Comparison of ENCODE assay signal across 24 mouse cellular contexts in the genomic region with DNA sequence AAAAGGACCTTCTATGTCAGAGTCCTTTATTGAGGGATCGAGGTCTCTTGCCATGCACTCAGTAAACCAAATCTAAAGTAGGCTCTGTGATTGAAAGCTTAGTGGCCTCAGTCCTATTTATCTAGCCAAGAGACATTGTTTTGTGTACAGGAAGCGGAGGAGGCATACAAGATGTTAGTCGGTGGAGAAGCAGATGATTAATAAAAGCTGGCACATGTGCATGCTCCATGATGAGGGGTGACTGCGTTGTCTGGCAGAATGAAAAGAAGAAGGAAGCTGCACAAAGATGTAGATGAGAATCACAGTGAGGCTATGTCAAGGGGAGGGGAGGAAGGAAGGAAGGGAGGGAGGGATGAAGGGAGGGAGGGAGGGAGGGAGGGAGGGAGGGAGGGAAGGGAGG.
DNase-seq lines count a peak whose midpoint lies in the region; ATAC-seq and TF ChIP-seq lines count a peak whose summit lies in the region.
"Had no signal": no experiment of that assay in that cellular context is flagged by ENCODE, and none has a peak within 500 bp of the region (broad histone marks: within the 10 kb centered on the region; RNA-seq: fewer than 3 reads in every experiment).

No protein-coding gene starts in this region.

- DNase-seq in brain, embryonic 14.5 days (ENCODE audit: low read depth) = peak; percentile 44
- DNase-seq in hindbrain, postnatal 0 days (ENCODE audit: low spot score) = peak; percentile 4
- peak; percentile 17 to 52 for DNase-seq in layer of hippocampus, postnatal 14 days (ENCODE audit: low spot score in 2 of 2)
- DNase-seq in heart, embryonic 10.5 days (ENCODE audit: low spot score) = no peak
- no peak for DNase-seq in thymus, postnatal 36 days
- DNase-seq in thymus, postnatal 10 days (ENCODE audit: low spot score in 2 of 2) = no peak
- DNase-seq: adrenal gland, adult 8-10 months; cerebellum, adult 9-11 months; gastrocnemius, postnatal 14 days; heart, adult 2 months; liver, embryonic 13.5 days; thymus, postnatal 25 days had no signal

- no peak overlapping the region for H3K4me2 ChIP-seq in hindbrain, embryonic 16.5 days (ENCODE audit: low read length)
- no peak overlapping the region for H3K4me2 ChIP-seq in hindbrain, embryonic 13.5 days
- H3K4me2 ChIP-seq in hindbrain, postnatal 0 days (ENCODE audit: low read depth, low read length) = no peak overlapping the region
- H3K4me2 ChIP-seq: embryonic facial prominence, embryonic 12.5 days; heart, embryonic 15.5 days; kidney, embryonic 15.5 days; limb, embryonic 13.5 days; liver, embryonic 13.5 days; lung, embryonic 15.5 days; midbrain, embryonic 12.5 days had no signal

- no peak overlapping the region for H3K27ac ChIP-seq in hindbrain, embryonic 16.5 days (ENCODE audit: low read depth, low read length)
- H3K27ac ChIP-seq in hindbrain, embryonic 13.5 days = no peak overlapping the region
- H3K27ac ChIP-seq in hindbrain, postnatal 0 days = no peak overlapping the region
- no peak overlapping the region for H3K27ac ChIP-seq in heart, embryonic 10.5 days
- H3K27ac ChIP-seq: embryonic facial prominence, embryonic 12.5 days; heart, adult 2 months; heart, embryonic 15.5 days; kidney, embryonic 15.5 days; limb, embryonic 13.5 days; liver, embryonic 13.5 days; lung, embryonic 15.5 days; midbrain, embryonic 12.5 days; stomach, postnatal 0 days had no signal

- H3K27me3 ChIP-seq in hindbrain, embryonic 16.5 days (replicated peaks; ENCODE audit: control insufficient read depth, insufficient read depth, low read length) = no peaks in the 10 kb centered on the region
- no peaks in the 10 kb centered on the region for H3K27me3 ChIP-seq in hindbrain, embryonic 13.5 days
- no peaks in the 10 kb centered on the region for H3K27me3 ChIP-seq in hindbrain, postnatal 0 days (ENCODE audit: insufficient read depth, low read length)
- H3K27me3 ChIP-seq in heart, embryonic 10.5 days (ENCODE audit: insufficient read depth, poor library complexity, severe bottlenecking) = no peaks in the 10 kb centered on the region; the same call in 1 of the 2 replicates
- H3K27me3 ChIP-seq: embryonic facial prominence, embryonic 12.5 days; heart, embryonic 15.5 days; kidney, embryonic 15.5 days; limb, embryonic 13.5 days; liver, embryonic 13.5 days; lung, embryonic 15.5 days; midbrain, embryonic 12.5 days had no signal

- no peaks in the 10 kb centered on the region for H3K4me1 ChIP-seq in hindbrain, embryonic 16.5 days (ENCODE audit: control insufficient read depth, insufficient read depth, low read depth, low read length)
- no peaks in the 10 kb centered on the region for H3K4me1 ChIP-seq in hindbrain, embryonic 13.5 days (replicated peaks)
- no peaks in the 10 kb centered on the region for H3K4me1 ChIP-seq in hindbrain, postnatal 0 days (ENCODE audit: insufficient read depth, low read length)
- no peaks in the 10 kb centered on the region for H3K4me1 ChIP-seq in heart, embryonic 10.5 days
- H3K4me1 ChIP-seq: embryonic facial prominence, embryonic 12.5 days; heart, embryonic 15.5 days; kidney, embryonic 15.5 days; limb, embryonic 13.5 days; liver, embryonic 13.5 days; midbrain, embryonic 12.5 days had no signal

- no peak overlapping the region for H3K4me3 ChIP-seq in hindbrain, embryonic 16.5 days (ENCODE audit: low read length)
- no peak overlapping the region for H3K4me3 ChIP-seq in hindbrain, embryonic 13.5 days
- no peak overlapping the region for H3K4me3 ChIP-seq in hindbrain, postnatal 0 days (ENCODE audit: low read length)
- H3K4me3 ChIP-seq in heart, embryonic 10.5 days = no peak overlapping the region
- H3K4me3 ChIP-seq: embryonic facial prominence, embryonic 12.5 days; erythroblast, embryonic 14.5 days; heart, adult 2 months; heart, embryonic 15.5 days; kidney, embryonic 15.5 days; limb, embryonic 13.5 days; liver, embryonic 13.5 days; lung, embryonic 15.5 days; midbrain, embryonic 12.5 days; myocyte had no signal

- 29% methylated on average over 4 of the region's 4 CpGs for WGBS in hindbrain, embryonic 16.5 days
- WGBS in hindbrain, embryonic 13.5 days = 43% methylated on average over 4 of the region's 4 CpGs
- WGBS in hindbrain, postnatal 0 days = 37% methylated on average over 4 of the region's 4 CpGs
- 73% methylated on average over 4 of the region's 4 CpGs for WGBS in heart, embryonic 10.5 days

- no peak for TF ChIP-seq POLR2A in brain, embryonic 14.5 days (IDR thresholded peaks at IDR 0.05; ENCODE audit: borderline replicate concordance, extremely low read depth, insufficient read depth, insufficient read length, poor library complexity, severe bottlenecking)

- no peaks in the 10 kb centered on the region for H3K36me3 ChIP-seq in hindbrain, embryonic 16.5 days (ENCODE audit: control insufficient read depth, insufficient read depth, low read length)
- no peaks in the 10 kb centered on the region for H3K36me3 ChIP-seq in hindbrain, embryonic 13.5 days
- H3K36me3 ChIP-seq in hindbrain, postnatal 0 days (ENCODE audit: insufficient read depth, low read length) = no peaks in the 10 kb centered on the region
- no peaks in the 10 kb centered on the region for H3K36me3 ChIP-seq in heart, embryonic 10.5 days
- H3K36me3 ChIP-seq: embryonic facial prominence, embryonic 12.5 days; heart, embryonic 15.5 days; kidney, embryonic 15.5 days; limb, embryonic 13.5 days; liver, embryonic 13.5 days; lung, embryonic 15.5 days; midbrain, embryonic 12.5 days had no signal

- TF ChIP-seq CTCF in brain, embryonic 14.5 days (IDR thresholded peaks at IDR 0.05; ENCODE audit: borderline replicate concordance, extremely low read depth, insufficient read depth, insufficient read length) = no peak
- no peak for TF ChIP-seq CTCF in hindbrain, postnatal 0 days (IDR thresholded peaks at IDR 0.05; ENCODE audit: low read depth)

- ATAC-seq in hindbrain, embryonic 16.5 days = peak; percentile 24; the same call in 1 of the 2 replicates
- ATAC-seq in hindbrain, embryonic 13.5 days (ENCODE audit: low FRiP score) = no peak
- no peak for ATAC-seq in hindbrain, postnatal 0 days
- ATAC-seq: intestine, postnatal 0 days had no signal

- no peaks in the 10 kb centered on the region for H3K9me3 ChIP-seq in hindbrain, embryonic 16.5 days (ENCODE audit: control insufficient read depth, low read length)
- H3K9me3 ChIP-seq in hindbrain, embryonic 13.5 days = no peaks in the 10 kb centered on the region
- no peaks in the 10 kb centered on the region for H3K9me3 ChIP-seq in hindbrain, postnatal 0 days (ENCODE audit: low read length)
- H3K9me3 ChIP-seq in heart, embryonic 10.5 days = no peaks in the 10 kb centered on the region
- H3K9me3 ChIP-seq: embryonic facial prominence, embryonic 12.5 days; heart, embryonic 15.5 days; kidney, embryonic 15.5 days; limb, embryonic 13.5 days; liver, embryonic 13.5 days; lung, embryonic 15.5 days; midbrain, embryonic 12.5 days had no signal

- H3K9ac ChIP-seq in hindbrain, embryonic 16.5 days (ENCODE audit: low read depth, low read length) = no peak overlapping the region
- H3K9ac ChIP-seq in hindbrain, embryonic 13.5 days = no peak overlapping the region
- H3K9ac ChIP-seq in hindbrain, postnatal 0 days (replicated peaks; ENCODE audit: low read length) = no peak overlapping the region
- H3K9ac ChIP-seq: embryonic facial prominence, embryonic 12.5 days; heart, embryonic 15.5 days; kidney, embryonic 15.5 days; limb, embryonic 13.5 days; liver, embryonic 13.5 days; lung, embryonic 15.5 days; midbrain, embryonic 12.5 days had no signal

Comparison
In these comparisons a context has a peak if more than half of its experiments do, and no peak if none do; other contexts are left out.
1. DNase-seq: peak in brain, embryonic 14.5 days (single experiment), hindbrain, postnatal 0 days (single experiment) and layer of hippocampus, postnatal 14 days (2 of 2); none in heart, embryonic 10.5 days (single experiment), thymus, postnatal 36 days (0 of 2) and thymus, postnatal 10 days (0 of 2).